Mouse (Mus musculus) spleen, adult 12 weeks (tissue): ENCODE data around the gene Lpp.
"Not testable (repeated sequence)": the region's sequence is repeated elsewhere in the genome, so short reads cannot be mapped to it uniquely, and the experiment has no call there.

Experiments
- DNase-seq: peaks from one replicate; pipeline ENCODE4 v3.0.0; 2022; ENCODE audit warnings: low spot score

The Lpp gene

DNA sequence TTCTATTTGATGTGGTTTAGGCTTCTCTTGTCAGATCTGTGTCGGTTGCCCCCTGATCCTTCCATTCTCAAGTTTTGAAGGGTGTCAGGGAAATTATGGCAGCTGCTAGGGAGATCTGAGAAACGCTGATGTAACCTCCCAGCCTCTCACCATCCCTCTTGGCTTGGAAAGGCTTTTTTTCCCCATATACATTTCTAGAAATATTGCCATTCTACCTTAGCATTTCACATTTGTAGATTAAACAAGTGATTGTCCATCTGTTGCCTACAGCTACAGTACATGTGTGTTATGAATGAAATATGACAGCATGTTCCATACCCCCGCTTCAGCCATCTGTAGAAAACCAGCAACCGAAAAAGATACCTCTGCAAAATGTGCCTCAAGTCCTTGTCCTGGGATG lies 589.5 kb downstream of the Lpp start:
- no peak for DNase-seq

- no peak for DNase-seq
Observed at GRCm38 (mm10) chr16:24990331-24990730, 597.0 kb downstream of the Lpp start.

DNA sequence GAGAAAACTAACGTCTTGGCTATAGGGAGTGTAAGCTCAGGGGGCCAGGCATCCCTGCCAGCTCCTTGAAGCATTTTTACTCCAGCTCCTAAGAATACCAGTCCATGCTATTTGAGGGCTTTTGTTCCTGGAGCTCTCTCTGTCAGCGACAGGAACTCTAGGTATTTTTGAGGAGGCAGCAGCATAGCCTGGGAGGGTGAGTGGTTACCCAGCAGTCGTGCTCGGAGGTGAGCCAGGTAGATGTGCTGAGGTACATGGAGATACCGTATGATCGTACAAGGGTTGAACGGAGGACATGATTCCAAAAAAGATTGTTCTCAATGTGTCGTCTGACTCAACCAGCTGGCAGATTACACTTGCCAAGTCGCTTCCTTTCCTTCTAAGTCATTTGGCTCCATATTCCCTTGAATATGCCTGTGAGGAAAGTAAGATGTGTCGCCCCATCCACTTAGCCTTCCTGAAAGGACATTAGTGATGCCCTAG lies 597.8 kb downstream of the Lpp start:
- DNase-seq: no peak

- DNase-seq: no peak
Observed at GRCm38 (mm10) chr16:24991995-24992394, 598.7 kb downstream of the Lpp start.

DNA sequence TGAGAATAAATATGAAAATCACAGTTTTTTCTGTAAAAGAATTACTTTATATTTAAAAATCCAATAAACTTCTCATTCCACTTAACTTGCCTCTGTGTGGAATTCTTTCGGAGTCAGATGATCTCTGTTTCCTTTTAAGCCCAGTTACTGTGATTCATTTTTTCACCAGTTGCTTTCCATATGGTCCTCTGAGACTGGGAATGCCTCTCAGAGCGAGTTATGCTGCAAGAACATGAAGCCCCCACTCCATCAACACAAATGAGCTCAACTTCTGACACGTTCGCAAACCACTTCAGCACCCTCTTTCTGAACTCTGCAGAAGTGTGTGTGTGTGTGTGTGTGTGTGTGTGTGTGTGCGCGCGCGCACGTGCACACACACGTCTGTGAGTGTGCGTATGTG lies 599.2 kb downstream of the Lpp start:
- DNase-seq: no peak

GRCm38 (mm10) chr16:25010980-25011877 lies 617.9 kb downstream of the Lpp start:
- no peak for DNase-seq

- no peak for DNase-seq
Observed at GRCm38 (mm10) chr16:25012938-25013337, 619.6 kb downstream of the Lpp start.

- no peak for DNase-seq
Observed at GRCm38 (mm10) chr16:25016261-25016836, 623.0 kb downstream of the Lpp start.

DNA sequence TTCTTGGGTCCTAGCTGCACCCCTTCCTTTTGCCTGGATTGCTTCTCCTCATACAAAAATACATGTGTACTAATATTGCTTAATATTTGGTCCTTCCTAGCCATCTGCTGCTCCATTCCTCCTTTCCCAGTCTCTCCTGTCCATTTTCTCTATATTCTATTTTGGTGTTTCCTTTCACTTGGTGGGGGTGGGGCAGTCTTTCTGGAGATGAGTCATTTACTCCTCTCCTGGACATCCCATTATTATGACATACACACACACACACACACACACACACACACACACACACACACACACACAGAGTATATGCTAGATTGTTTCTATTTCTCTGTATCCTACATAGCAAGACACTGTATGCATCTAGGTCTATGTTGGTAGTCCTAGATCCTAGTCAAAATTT lies 623.7 kb downstream of the Lpp start:
- DNase-seq: no peak

DNA sequence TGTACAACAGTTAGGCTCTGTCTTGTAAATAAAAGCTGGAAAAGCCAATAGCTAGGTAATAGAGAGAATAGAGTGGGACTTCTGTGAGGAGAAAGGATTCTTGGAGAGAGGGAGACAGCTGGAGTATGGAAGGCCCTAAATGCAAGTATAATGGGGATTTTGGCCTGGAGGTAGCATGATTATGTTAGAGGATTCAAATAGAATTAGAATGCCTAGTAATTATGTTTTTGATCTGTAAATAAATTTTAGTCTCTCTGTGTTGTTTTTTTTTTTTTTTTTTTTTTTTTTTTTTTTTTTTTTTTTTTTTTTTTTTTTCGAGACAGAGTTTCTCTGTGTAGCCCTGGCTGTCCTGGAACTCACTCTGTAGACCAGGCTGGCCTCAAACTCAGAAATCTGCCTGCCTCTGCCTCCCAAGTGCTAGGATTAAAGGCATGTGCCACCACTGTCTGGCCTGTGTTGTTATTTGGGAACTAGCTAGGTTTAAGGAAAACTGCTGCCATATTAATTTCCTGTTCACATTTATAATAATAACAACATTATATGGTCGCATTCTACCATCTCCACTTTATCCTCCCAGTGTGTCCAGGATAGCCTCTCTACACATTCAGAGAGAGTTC lies 628.5 kb downstream of the Lpp start:
- DNase-seq: not testable (repeated sequence)

- DNase-seq: no peak
Observed at GRCm38 (mm10) chr16:25024591-25024990, 631.3 kb downstream of the Lpp start.

GRCm38 (mm10) chr16:25026191-25026590 lies 632.9 kb downstream of the Lpp start:
- DNase-seq: no peak

- DNase-seq: no peak
Observed at GRCm38 (mm10) chr16:25029548-25029947, 636.2 kb downstream of the Lpp start.

- no peak for DNase-seq
Observed at GRCm38 (mm10) chr16:25037361-25037760, 644.1 kb downstream of the Lpp start.

DNA sequence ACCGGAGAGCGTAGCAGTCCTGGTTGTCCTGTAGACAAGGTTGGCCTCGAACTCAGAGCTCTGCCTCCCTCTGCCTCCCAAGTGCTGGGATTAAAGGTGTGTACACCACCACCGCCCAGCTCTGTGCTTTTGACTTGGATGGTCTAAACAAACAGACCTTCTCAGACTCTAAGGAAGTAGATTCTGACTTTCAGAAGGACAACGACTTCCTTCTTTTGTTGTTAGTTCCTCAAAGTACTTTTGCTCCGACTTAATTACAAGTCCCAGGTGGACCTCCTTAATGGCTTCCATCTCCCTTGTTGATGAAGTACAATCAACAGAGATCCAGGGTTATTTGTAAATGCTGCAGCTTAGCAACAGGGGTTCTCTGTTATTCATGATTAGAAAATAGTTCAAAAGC lies 645.2 kb downstream of the Lpp start:
- no peak for DNase-seq

DNA sequence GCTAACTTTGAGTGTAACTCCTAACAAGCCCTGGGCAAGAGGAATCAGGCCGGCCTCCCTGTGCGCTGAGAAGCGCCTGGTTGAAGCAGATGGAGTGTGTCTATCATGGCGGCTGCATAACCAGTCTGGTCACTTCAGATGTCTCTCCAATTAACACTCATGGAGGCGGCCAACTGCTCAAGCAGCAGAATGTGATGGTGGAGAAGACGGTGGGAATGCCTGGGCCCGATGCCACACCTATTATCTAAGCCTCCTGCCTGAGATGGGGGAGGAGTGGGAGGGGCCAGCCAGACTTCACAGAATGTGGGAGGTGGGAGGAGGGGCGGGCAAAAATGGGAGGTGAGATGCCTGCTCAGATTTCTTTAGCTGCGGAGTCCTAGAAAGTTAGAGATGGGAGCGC lies 646.6 kb downstream of the Lpp start:
- no peak for DNase-seq

- no peak for DNase-seq
Observed at GRCm38 (mm10) chr16:25041165-25041564, 647.9 kb downstream of the Lpp start.

DNA sequence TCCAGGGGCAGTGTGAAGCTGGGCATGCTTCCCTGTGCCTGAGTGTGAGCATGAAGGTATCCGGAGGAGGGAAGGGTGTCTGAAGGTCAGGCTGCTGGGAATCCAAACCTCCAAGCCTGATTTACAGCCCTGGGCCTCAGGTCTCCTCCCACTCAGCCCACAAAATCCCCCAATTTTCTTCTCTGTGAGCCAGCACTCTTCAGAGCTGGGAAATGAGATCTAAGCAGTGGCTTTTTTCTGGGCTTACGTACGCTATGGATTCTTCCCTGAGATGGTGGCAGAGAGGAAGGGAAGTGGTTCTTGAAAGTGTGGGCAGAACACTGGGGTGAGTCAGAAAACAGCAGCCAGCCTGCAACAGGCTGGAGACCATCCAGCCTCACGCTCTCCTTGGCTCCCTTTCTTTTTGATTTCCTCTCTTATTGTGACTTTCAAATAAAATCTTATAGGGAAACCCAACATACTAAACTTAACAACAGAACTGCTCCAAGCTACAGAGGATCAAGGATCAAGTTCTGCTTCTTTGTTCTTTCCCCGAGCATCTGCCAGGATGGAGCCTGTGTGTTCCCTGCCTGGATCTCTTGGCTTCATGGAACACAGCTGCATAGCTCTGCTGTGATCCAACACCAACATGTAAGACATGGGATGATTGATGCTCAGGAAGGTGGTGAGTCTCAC lies 648.7 kb downstream of the Lpp start:
- DNase-seq: no peak
